10 mouse cellular contexts compared by ENCODE assay signal in genomic region chr19:23401469-23402135, GRCm38 (mm10). TPM values are rescaled to one million over a fixed set of nuclear protein-coding genes. Genes with fewer than 3 reads are reported as not detected.
DNase-seq lines count a peak whose midpoint lies in the region; ATAC-seq lines count a peak whose summit lies in the region.
"Had no signal": no experiment of that assay in that cellular context is flagged by ENCODE, and none has a peak within 500 bp of the region (broad histone marks: within the 10 kb centered on the region; RNA-seq: fewer than 3 reads in every experiment).

No protein-coding gene starts in this region.

- DNase-seq in heart, postnatal 4 days, result peak; percentile 7
- DNase-seq in R1 (ENCODE audit: low read depth, low spot score), result peak; percentile 89
- DNase-seq in forelimb bud, embryonic 11.5 days (ENCODE audit: low read depth, low spot score), result peak; percentile 62
- DNase-seq in midbrain, embryonic 14.5 days, result peak; percentile 41
- DNase-seq in spleen, adult 18-20 months, result no peak
- DNase-seq in right cerebral cortex, adult 2 months (ENCODE audit: low spot score in 2 of 2), result no peak
- DNase-seq: heart, postnatal 36 days had no signal

- H3K9me3 ChIP-seq in heart, embryonic 11.5 days (replicated peaks; ENCODE audit: control insufficient read depth, low read length), result no peaks in the 10 kb centered on the region
- H3K9me3 ChIP-seq in midbrain, embryonic 14.5 days (ENCODE audit: control insufficient read depth, low read length), result no peaks in the 10 kb centered on the region
- H3K9me3 ChIP-seq: liver, embryonic 15.5 days had no signal

- no peaks in the 10 kb centered on the region for H3K36me3 ChIP-seq in heart, embryonic 11.5 days (ENCODE audit: control insufficient read depth, insufficient read depth, low read length)
- H3K36me3 ChIP-seq in midbrain, embryonic 14.5 days (ENCODE audit: control insufficient read depth, insufficient read depth, low read length), result no peaks in the 10 kb centered on the region
- H3K36me3 ChIP-seq: liver, embryonic 15.5 days had no signal

- H3K27me3 ChIP-seq in heart, embryonic 11.5 days (ENCODE audit: control insufficient read depth, insufficient read depth, low read length), result no peaks in the 10 kb centered on the region
- H3K27me3 ChIP-seq in midbrain, embryonic 14.5 days (ENCODE audit: control insufficient read depth, insufficient read depth, low read length), result no peaks in the 10 kb centered on the region; the same call in 1 of the 2 replicates
- H3K27me3 ChIP-seq: liver, embryonic 15.5 days had no signal

- WGBS in heart, embryonic 11.5 days (ENCODE audit: insufficient replicate concordance), result 72% methylated on average over 12 of the region's 12 CpGs
- WGBS in midbrain, embryonic 14.5 days, result 51% methylated on average over 12 of the region's 12 CpGs

- H3K27ac ChIP-seq in heart, embryonic 11.5 days (ENCODE audit: low read depth, low read length), result no peak overlapping the region
- H3K27ac ChIP-seq in midbrain, embryonic 14.5 days (replicated peaks; ENCODE audit: low read depth, low read length), result no peak overlapping the region
- H3K27ac ChIP-seq: liver, embryonic 15.5 days had no signal

- no peak overlapping the region for H3K9ac ChIP-seq in heart, embryonic 11.5 days (ENCODE audit: low read depth, low read length)
- H3K9ac ChIP-seq in midbrain, embryonic 14.5 days (replicated peaks; ENCODE audit: low read length), result no peak overlapping the region
- H3K9ac ChIP-seq: liver, embryonic 15.5 days had no signal

- no peak for ATAC-seq in heart, embryonic 11.5 days (replicated peaks; ENCODE audit: insufficient number of reproducible peaks, low FRiP score, low TSS enrichment)
- no peak for ATAC-seq in midbrain, embryonic 14.5 days (ENCODE audit: low FRiP score, low TSS enrichment)
- ATAC-seq in megakaryocyte, adult 5-6 weeks (ENCODE audit: poor library complexity, severe bottlenecking), result no peak

- no peaks in the 10 kb centered on the region for H3K4me1 ChIP-seq in heart, embryonic 11.5 days (ENCODE audit: control insufficient read depth, insufficient read depth, low read length)
- H3K4me1 ChIP-seq in midbrain, embryonic 14.5 days (ENCODE audit: control insufficient read depth, insufficient read depth, low read length), result 0 out of 2 replicates have a peak, but pooled peaks cover 9% of the 10 kb centered on the region
- H3K4me1 ChIP-seq: liver, embryonic 15.5 days had no signal

- H3K4me3 ChIP-seq in heart, embryonic 11.5 days (ENCODE audit: low read depth, low read length), result no peak overlapping the region
- H3K4me3 ChIP-seq in midbrain, embryonic 14.5 days (replicated peaks; ENCODE audit: low read depth, low read length), result no peak overlapping the region
- H3K4me3 ChIP-seq: liver, embryonic 15.5 days had no signal

- H3K4me2 ChIP-seq in heart, embryonic 11.5 days, result no peak overlapping the region
- no peak overlapping the region for H3K4me2 ChIP-seq in midbrain, embryonic 14.5 days (ENCODE audit: low read length)
- H3K4me2 ChIP-seq: liver, embryonic 15.5 days had no signal

RNA-seq across cellular contexts. Expression of gene Mamdc2, which starts 46.6 kb away (rescaled TPM):
- 1 to 10 TPM; 2.4 to 2.6 TPM for total RNA-seq in heart, postnatal 4 days (2021)
- polyA plus RNA-seq in heart, embryonic 11.5 days (2014; fragmentation: Nextera tagmentation; extraction: Ambion mirVana), result 1.5 and 1.8 TPM in 2 replicates
- 1.1 and 1.5 TPM in 2 replicates for polyA plus RNA-seq in midbrain, embryonic 14.5 days (2014; fragmentation: Nextera tagmentation; extraction: Ambion mirVana)
- total RNA-seq in megakaryocyte, adult 5-6 weeks (2015), result not detected in 2 replicates
- not detected in 2 replicates for total RNA-seq in megakaryocyte, adult 5-6 weeks (2017)

Comparison
In these comparisons a context has a peak if more than half of its experiments do, and no peak if none do; other contexts are left out.
1. DNase-seq: peak in heart, postnatal 4 days (single experiment), R1 (single experiment), forelimb bud, embryonic 11.5 days (single experiment) and midbrain, embryonic 14.5 days (single experiment); none in spleen, adult 18-20 months (0 of 2) and right cerebral cortex, adult 2 months (0 of 2).